Mouse (Mus musculus): ENCODE measurements around the gene Raly.
A peak's percentile ranks its signal among the peaks of the same experiment; 100 is the strongest.

Raly gene

DNA sequence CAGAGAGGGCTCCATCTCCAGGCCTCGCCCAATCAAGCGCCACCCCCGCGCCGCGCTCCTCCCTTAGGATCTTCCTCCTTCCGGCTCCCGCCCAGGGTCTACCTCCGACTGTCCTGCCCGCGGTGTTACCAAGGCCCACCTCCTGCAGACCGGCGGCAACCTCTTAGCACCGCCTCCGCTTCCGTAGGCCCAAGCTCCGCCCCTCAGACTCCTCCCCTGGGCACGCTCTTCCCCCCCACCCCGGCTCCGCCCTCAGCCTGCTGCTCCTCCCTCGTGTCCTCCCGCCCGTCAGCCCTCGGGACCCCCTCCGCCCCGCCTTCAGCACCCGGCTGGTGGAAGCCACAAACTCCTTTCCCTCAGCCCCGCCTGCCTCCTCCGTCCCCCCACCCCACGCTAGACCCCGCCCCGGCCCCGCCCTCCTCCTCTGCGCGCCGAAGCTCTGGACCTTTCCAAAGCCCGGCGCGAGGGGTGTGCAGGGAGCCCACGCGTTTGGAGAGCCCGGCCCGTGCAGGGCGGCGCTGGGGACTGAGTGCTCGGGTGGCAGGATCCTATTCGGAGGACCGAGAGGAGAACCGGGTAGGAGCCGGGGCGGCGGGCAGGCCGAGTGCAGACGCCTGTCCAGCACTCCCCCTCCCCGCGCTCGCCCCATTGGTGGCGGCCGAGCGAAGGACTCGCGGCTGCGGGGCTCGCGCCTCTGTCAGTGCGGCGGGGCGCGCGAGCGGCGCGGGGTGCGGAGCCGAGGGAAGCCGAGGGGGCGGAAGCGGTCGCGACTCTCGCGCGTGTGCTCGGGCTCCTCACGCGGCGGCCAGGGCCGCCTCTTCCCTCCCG is at the start of gene Raly, which contains the start of gene a:
Gene Raly (plus strand): TSS at position 441 of the 828 bp plus-strand sequence.
Gene a (plus strand): TSS at position 747 of the 828 bp plus-strand sequence.
- DNase-seq (ENCODE audit: extremely low read depth, low read depth, low spot score), result peak; percentile 68

GRCm38 (mm10) chr2:154742911-154743819 is 47.7 kb upstream of the Raly start:
- DNase-seq (ENCODE audit: extremely low read depth, low read depth, low spot score), result no peak

GRCm38 (mm10) chr2:154743915-154744314 is 47.0 kb upstream of the Raly start:
- DNase-seq (ENCODE audit: extremely low read depth, low read depth, low spot score), result no peak

GRCm38 (mm10) chr2:154748383-154748782 is 42.5 kb upstream of the Raly start:
- DNase-seq (ENCODE audit: extremely low read depth, low read depth, low spot score), result no peak

DNA sequence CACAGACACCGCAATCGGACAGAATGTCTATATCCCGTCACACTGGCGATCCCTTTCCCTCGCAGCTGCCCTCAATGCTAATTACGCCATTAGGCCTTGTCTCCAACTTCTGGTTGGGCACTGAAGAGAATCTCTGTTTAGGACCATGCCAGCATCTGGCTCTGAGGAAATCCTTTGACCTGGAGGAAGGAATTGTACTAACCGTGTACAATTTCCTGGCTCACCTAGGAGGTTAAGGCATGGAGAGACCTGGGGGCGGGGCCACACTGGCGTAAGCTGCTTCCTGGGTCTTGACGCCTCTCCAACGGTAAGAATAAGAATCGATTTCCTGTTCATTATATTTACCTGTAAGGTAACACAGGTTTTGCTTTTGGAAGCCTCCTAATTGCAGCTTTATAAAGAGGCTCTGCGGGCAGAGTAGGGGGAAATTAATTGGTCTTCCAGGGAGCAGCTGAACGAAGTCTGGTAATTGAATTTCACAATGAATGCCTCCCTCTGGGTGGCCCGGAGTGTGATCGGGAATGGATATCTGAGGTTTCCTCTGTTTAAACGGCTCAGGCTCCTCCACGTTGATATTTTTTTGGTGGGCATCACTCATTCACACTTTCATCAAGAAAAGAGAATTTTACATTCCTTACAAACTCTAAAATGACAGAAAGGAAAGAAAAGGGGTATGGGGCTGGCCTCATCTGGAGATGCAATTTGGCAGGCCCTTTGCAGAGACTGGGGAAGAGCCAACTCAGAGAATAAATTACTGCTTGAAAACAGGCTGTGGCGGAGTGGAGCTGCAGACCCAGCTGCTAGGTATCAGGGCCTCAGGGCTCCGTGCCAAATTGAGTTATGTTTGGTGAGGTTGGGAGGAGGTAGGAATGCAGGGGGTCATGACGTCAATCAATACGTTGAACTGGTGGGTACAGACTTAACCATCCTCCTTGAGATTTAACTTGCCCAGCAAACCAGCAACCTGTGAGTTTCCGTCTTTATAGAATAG is 41.6 kb upstream of the Raly start:
- no peak for DNase-seq (ENCODE audit: extremely low read depth, low read depth, low spot score)

DNA sequence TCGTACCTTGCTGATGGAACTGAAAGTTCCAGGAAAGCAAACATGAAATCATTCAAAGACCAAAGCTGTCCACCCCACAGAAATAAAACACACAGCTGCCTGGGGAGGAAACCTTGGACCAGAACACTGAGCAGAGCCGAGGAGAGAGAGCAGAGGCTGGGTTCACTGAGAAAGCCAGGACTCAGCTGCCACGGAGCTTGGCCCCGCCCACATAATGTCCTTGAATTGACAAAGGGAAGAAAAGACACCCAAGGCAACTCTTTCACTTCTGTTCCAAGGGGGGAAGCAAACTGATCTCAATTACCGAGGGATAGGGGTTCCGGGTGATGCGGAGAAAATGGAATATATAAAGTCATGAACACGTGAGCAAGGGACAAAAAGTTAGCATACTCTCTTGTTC is 39.0 kb upstream of the Raly start:
- no peak for DNase-seq (ENCODE audit: extremely low read depth, low read depth, low spot score)

DNA sequence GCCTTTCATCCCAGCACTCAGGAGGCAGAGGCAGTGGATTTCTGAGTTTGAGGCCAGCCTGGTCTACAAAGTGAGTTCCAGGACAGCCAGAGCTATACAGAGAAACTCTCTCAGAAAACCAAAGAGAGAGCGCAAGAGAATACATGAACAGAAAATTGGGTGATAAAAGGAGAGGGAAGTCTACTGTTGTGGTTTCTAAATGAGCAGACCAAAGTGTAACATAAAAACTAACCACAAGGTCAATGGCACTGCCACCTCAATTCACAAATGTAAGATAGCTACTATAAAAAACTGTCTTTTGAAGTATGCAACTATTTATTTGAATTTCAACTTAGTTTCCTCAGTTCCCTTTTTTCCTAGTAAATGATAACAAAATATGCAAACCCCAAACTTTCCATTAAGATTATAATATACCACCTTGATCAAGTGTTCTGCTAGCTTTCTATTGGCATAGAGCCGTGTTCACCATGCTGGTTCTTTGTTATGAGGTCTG is 36.8 kb upstream of the Raly start:
- DNase-seq (ENCODE audit: extremely low read depth, low read depth, low spot score), result no peak

GRCm38 (mm10) chr2:154755791-154756190 is 35.1 kb upstream of the Raly start:
- DNase-seq (ENCODE audit: extremely low read depth, low read depth, low spot score), result no peak

GRCm38 (mm10) chr2:154757691-154758090 is 33.2 kb upstream of the Raly start:
- DNase-seq (ENCODE audit: extremely low read depth, low read depth, low spot score), result no peak

DNA sequence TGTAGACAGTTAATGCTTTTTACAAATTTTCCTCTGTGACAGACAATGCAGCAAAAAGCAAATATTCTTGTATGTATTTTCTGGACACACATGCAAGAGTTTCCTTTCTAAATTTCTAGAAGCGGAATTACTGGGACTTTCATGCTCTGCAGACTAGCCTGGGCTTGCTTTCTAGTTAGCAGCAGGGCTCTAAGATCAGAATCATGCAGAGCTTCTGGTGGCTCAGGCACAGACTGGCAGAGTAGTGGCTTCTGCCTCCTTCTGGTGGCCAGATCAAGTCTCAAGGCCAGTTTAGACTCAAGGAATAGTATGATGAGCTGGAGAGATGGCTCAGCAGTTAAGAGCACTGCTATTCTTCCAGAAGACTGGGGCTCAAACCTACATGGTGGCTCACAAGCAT is 32.4 kb upstream of the Raly start:
- no peak for DNase-seq (ENCODE audit: extremely low read depth, low read depth, low spot score)

DNA sequence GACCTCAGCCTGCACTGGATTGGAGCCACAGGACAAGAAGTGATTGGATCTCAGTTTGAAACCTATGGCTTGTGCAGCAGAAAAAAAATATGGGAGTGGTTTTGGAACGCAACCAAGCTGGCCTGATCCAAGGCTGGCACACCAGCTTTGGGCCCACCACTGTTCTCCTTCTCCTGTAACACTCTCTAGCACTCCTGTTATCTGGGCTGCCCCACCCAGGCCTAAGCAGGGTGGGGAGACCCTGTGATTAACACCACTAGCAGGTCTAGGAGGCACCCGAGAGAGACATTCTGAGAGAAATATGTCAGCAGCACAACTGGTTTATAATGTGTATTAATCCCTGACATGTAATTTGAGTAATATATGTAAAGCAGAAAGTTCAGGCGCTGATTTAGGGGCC is 27.7 kb upstream of the Raly start:
- no peak for DNase-seq (ENCODE audit: extremely low read depth, low read depth, low spot score)

DNA sequence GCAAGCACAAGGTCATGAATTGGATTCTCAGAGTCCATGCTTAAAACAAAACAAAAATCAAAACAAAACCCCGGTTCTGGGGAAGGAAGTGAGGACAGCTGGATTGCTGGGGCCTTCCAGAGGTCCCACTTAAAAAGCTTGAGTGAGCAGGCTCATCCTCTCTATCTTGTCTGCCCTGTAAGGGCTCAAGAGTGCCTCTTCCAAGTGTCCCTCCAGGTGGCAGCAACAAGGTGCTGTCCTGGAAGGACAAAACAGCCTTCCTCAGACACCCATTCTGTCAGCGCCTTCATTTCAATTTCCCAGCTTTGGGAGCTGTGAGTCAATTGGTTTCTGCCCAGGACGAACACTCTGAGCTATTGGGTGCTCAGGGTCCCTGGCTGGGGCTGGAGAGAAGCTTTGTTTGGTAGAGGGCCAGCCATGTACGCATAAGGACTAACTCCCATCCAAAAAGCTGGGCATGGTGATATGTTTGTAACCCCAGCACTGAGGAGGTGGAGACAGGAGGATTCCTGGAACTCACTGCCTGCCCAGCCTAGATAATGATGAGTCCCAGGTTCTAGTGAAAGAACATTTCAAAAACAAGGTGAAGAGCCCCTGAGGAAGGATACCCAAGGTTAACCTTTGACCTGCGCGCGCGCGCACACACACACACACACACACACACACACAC is 25.9 kb upstream of the Raly start:
- no peak for DNase-seq (ENCODE audit: extremely low read depth, low read depth, low spot score)

- no peak for DNase-seq (ENCODE audit: extremely low read depth, low read depth, low spot score)
Measured at GRCm38 (mm10) chr2:154765554-154766008, 25.3 kb upstream of the Raly start.

GRCm38 (mm10) chr2:154767051-154767450 is 23.8 kb upstream of the Raly start:
- DNase-seq (ENCODE audit: extremely low read depth, low read depth, low spot score), result no peak

- DNase-seq (ENCODE audit: extremely low read depth, low read depth, low spot score), result no peak
Measured at GRCm38 (mm10) chr2:154769930-154770329, 21.0 kb upstream of the Raly start, which contains the start of gene Gm14214. TSS of gene Gm14214 (minus strand) at chr2:154770030.

DNA sequence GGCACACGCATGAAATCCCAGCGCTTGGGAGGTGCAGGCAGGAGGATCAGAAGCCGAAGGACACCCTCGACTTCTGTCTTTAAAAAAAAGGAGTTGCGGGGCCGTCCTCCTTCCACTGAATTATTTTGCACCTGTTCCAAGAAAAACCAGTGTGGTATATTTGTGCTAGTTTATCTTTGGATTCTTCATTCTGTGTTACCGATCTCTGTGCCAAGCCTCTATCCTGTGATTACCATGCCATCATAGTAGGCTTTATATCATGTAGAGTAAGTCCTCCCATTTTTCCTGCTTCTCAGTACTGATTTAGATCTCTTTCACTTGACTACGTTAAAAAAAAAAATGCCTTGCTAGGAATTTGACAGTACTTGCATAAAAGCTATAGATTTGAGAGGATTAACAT is 19.3 kb upstream of the Raly start:
- no peak for DNase-seq (ENCODE audit: extremely low read depth, low read depth, low spot score)

DNA sequence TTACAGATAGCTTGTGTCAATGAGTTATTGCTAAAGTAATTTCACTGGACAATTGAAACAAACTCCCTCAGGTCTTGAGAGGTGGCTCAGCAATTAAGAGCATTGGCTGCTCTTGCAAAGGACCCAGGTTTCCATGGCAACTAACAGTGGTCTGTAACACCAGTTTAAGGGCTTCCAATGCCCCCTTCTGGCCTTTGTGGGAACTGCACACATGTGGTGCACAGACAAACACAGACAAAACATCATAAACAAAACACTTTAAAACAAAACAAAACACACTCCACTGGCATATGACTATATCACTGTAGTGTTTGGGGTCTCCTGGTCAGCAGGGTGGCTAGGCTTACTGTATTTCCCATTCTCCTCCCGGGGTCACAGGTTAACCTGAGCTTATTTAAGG is 16.9 kb upstream of the Raly start:
- DNase-seq (ENCODE audit: extremely low read depth, low read depth, low spot score), result no peak

DNA sequence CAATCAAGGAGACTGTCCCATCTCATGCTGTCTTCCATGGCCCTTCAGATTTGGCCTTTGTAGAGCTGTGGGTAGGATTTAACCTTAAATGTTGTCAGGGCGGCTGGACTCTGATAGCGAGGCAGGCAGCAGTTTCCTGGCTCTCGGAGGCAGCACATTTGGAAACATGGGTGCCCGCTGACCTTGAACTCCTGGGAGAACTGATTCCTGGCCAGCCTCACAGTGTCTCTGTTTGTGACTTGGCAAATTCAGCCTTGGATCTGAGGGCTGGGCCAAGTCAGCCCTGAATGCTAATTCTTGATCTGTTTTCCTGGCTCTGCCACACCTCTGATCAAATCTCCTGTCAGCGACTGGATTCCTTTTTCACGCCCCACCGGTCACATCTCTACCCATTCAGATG is 14.4 kb upstream of the Raly start:
- no peak for DNase-seq (ENCODE audit: extremely low read depth, low read depth, low spot score)

GRCm38 (mm10) chr2:154779648-154780047 is 11.2 kb upstream of the Raly start:
- no peak for DNase-seq (ENCODE audit: extremely low read depth, low read depth, low spot score)

DNA sequence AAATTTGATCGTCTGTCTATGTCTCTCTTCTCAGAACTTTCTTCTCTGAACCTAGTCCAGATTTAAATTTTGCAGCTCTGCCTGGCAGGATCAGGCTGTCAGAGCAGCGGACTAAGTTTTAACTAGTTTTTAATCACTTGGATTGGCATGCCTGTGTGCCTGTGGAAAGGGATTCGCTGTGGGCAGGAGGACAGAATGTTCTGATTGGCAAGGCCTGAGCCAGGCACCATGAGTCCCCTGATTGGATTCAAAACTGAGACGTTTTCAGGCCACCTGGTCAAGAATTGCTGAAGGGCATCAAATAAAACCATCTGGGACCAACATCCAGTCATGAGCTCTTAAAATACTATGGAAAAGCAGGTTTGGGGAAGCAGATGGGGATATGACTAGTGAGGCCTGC is 8.5 kb upstream of the Raly start:
- DNase-seq (ENCODE audit: extremely low read depth, low read depth, low spot score), result no peak
